Mouse (Mus musculus) lung, postnatal 0 days (tissue): ENCODE data around the gene Akap6. TPM values are rescaled to one million over a fixed set of nuclear protein-coding genes. Genes with fewer than 3 reads are reported as not detected.

ENCODE experiments used
- ATAC-seq: fragments of 200-750 bp; cut with Nextera tagmentation; 2 replicates; pipeline ENCODE4 v1.8.0; 2017; ENCODE audit warnings: moderate library complexity
- DNase-seq: peaks from one replicate; pipeline ENCODE4 v3.0.0-alpha.2; 2016; ENCODE audit warnings: low spot score
- H3K27ac ChIP-seq: fragments of 300-500 bp; sonication (generic); 2 replicates; pipeline ENCODE4 v1.5.1; 2014; ENCODE audit warnings: antibody characterized with exemption, mild to moderate bottlenecking, low read length, mixed read lengths
- H3K27me3 ChIP-seq: fragments of 300-500 bp; sonication (generic); replicated peaks from 2 replicates; pipeline ENCODE4 v1.6.1; 2014; ENCODE audit warnings: low read length, mixed read lengths; ENCODE audit not compliant: insufficient read depth
- H3K36me3 ChIP-seq: fragments of 300-500 bp; sonication (generic); 2 replicates; pipeline ENCODE4 v1.6.1; 2014; ENCODE audit warnings: low read length, mixed read lengths; ENCODE audit not compliant: insufficient read depth
- H3K4me1 ChIP-seq: fragments of 300-500 bp; sonication (generic); 2 replicates; pipeline ENCODE4 v1.6.1; 2014; ENCODE audit warnings: antibody characterized with exemption, low read depth, low read length, mixed read lengths; ENCODE audit not compliant: insufficient read depth
- H3K4me2 ChIP-seq: fragments of 300-500 bp; sonication (generic); replicated peaks from 2 replicates; pipeline ENCODE4 v1.6.1; 2014; ENCODE audit warnings: low read depth, mild to moderate bottlenecking, low read length, moderate library complexity, mixed read lengths
- H3K4me3 ChIP-seq: fragments of 300-500 bp; sonication (generic); 2 replicates; pipeline ENCODE4 v1.5.1; 2014; ENCODE audit warnings: low read depth, low read length
- H3K9ac ChIP-seq: fragments of 300-500 bp; sonication (generic); replicated peaks from 2 replicates; pipeline ENCODE4 v1.6.1; 2014; ENCODE audit warnings: low read depth, mild to moderate bottlenecking
- H3K9me3 ChIP-seq: fragments of 300-500 bp; sonication (generic); 2 replicates; pipeline ENCODE4 v1.6.1; 2016; ENCODE audit warnings: low read length, mixed read lengths
- CTCF ChIP-seq: IDR thresholded peaks from 2 replicates; pipeline ENCODE4 v1.5.1; 2016; ENCODE audit warnings: antibody characterized with exemption, mild to moderate bottlenecking
- EP300 ChIP-seq: IDR thresholded peaks from 2 replicates; pipeline ENCODE4 v1.6.1; 2016; ENCODE audit warnings: antibody characterized with exemption, mild to moderate bottlenecking, control low read depth
- WGBS: fragments of 180-500 bp; shearing (Covaris S2); extraction: QIAGEN DNeasy Blood & Tissue Kit; methylation state at CpG from one replicate; pipeline ENCODE4 v1.1.7; 2014; 5-methylcytosine and 5-hydroxymethylcytosine counted together
- polyA plus RNA-seq: library from polyadenylated mRNA; unstranded; fragments of >200 nt; fragmentation: Nextera tagmentation; extraction: Ambion mirVana; gene quantifications from 2 replicates; pipeline ENCODE4 v1.2.1, GENCODE M21; 2015

The Akap6 gene
- polyA plus RNA-seq, 1 experiment from 2014 or later = 0.12 TPM

GRCm38 (mm10) chr12:52675010-52675409 lies 24.2 kb upstream of the Akap6 start:
- H3K4me3 ChIP-seq = no peak overlapping the region
- H3K9me3 ChIP-seq = no peaks in the 10 kb centered on the region
- no peak overlapping the region for H3K9ac ChIP-seq
- WGBS = 52% methylated on average over 4 of the region's 4 CpGs
- H3K4me1 ChIP-seq = no peaks in the 10 kb centered on the region
- no peaks in the 10 kb centered on the region for H3K36me3 ChIP-seq
- DNase-seq (no peak), ATAC-seq (no peak)
- TF ChIP-seq EP300 = no peak
- no peak for TF ChIP-seq CTCF
- no peak overlapping the region for H3K4me2 ChIP-seq
- H3K27ac ChIP-seq = no peak overlapping the region
- no peaks in the 10 kb centered on the region for H3K27me3 ChIP-seq

DNA sequence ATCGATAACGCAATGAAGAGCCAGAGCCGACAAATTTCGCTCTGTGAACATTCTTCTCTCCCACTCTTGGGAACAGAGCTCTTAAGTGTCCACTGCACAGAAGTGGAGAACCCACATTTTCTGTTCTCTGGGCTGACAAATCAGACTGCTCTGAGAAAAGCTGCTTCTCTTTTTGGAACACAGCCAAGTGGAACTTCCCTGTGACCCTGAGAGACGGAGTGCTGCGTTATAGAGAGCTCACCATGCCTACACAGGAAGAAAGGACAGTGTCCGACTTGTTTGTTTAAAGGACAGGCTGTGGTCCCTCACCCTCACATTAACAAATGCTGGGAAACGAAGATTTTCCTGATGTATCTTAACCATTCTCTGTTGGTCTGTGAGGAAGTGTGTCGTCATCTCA lies 11.8 kb upstream of the Akap6 start:
- no peak for TF ChIP-seq EP300
- no peak for TF ChIP-seq CTCF
- no peak overlapping the region for H3K9ac ChIP-seq
- WGBS = 23% methylated on average over 9 of the region's 9 CpGs
- peak; percentile 35 for ATAC-seq
- no peaks in the 10 kb centered on the region; the same call in 1 of the 2 replicates for H3K4me1 ChIP-seq
- H3K27me3 ChIP-seq = no peaks in the 10 kb centered on the region
- no peaks in the 10 kb centered on the region for H3K9me3 ChIP-seq
- peak overlapping the region; percentile 22; the same call in 1 of the 2 replicates for H3K4me2 ChIP-seq
- H3K4me3 ChIP-seq = no peak overlapping the region
- peak; percentile 58 for DNase-seq
- no peaks in the 10 kb centered on the region for H3K36me3 ChIP-seq
- H3K27ac ChIP-seq = no peak overlapping the region

- Histone ChIP-seq H3K4me3 (no peak overlapping the region), H3K27me3 (no peaks in the 10 kb centered on the region), H3K4me1 (no peaks in the 10 kb centered on the region; the same call in 1 of the 2 replicates), H3K9ac (no peak overlapping the region), H3K4me2 (no peak overlapping the region), H3K36me3 (no peaks in the 10 kb centered on the region), H3K9me3 (no peaks in the 10 kb centered on the region), H3K27ac (no peak overlapping the region)
- ATAC-seq = no peak
- 89% methylated on average over 2 of the region's 2 CpGs for WGBS
- no peak for DNase-seq
- TF ChIP-seq EP300 (no peak), CTCF (no peak)
These were observed 10.5 kb upstream of the Akap6 start for GRCm38 (mm10) chr12:52688712-52689111.

DNA sequence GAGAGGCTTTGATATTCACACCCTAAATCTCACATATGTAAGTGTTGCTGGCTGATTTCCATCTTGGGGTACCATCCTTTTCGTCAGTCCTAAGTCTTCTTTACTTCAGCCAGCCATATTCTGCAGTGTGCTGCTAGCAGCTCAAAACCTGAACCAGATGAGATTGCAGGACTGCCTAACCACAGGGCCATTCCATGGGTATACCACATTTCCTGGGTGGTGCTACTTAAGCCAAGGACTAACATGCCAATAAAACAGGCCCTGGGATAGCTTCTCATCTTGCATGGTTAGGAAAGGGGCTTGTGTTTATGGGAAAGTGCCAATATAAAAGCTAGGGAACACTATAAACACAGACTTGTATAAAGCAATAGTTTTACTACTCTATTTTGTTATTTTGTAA lies 7.6 kb upstream of the Akap6 start:
- no peaks in the 10 kb centered on the region for H3K9me3 ChIP-seq
- no peak overlapping the region for H3K4me2 ChIP-seq
- H3K4me3 ChIP-seq = no peak overlapping the region
- ATAC-seq (no peak), DNase-seq (no peak)
- WGBS = 70% methylated on average over 1 of the region's 1 CpGs
- no peaks in the 10 kb centered on the region for H3K36me3 ChIP-seq
- TF ChIP-seq CTCF (no peak), EP300 (no peak)
- no peak overlapping the region for H3K27ac ChIP-seq
- no peak overlapping the region for H3K9ac ChIP-seq
- no peaks in the 10 kb centered on the region for H3K27me3 ChIP-seq
- no peaks in the 10 kb centered on the region; the same call in 1 of the 2 replicates for H3K4me1 ChIP-seq

GRCm38 (mm10) chr12:52692290-52692974 lies 6.8 kb upstream of the Akap6 start:
- Histone ChIP-seq H3K4me3 (no peak overlapping the region), H3K9me3 (no peaks in the 10 kb centered on the region), H3K9ac (no peak overlapping the region), H3K36me3 (no peaks in the 10 kb centered on the region), H3K4me2 (no peak overlapping the region), H3K4me1 (no peaks in the 10 kb centered on the region; the same call in 1 of the 2 replicates), H3K27ac (no peak overlapping the region), H3K27me3 (no peaks in the 10 kb centered on the region)
- WGBS = 29% methylated on average over 10 of the region's 10 CpGs
- TF ChIP-seq EP300 (no peak), CTCF (no peak)
- no peak for DNase-seq
- no peak for ATAC-seq

- no peak for ATAC-seq
- no peak for DNase-seq
- TF ChIP-seq EP300 (no peak), CTCF (no peak)
- no peaks in the 10 kb centered on the region for H3K36me3 ChIP-seq
- H3K4me3 ChIP-seq = no peak overlapping the region
- no peak overlapping the region for H3K4me2 ChIP-seq
- no peaks in the 10 kb centered on the region for H3K4me1 ChIP-seq
- H3K9me3 ChIP-seq = no peaks in the 10 kb centered on the region
- 43% methylated on average over 3 of the region's 3 CpGs for WGBS
- H3K9ac ChIP-seq = no peak overlapping the region
- H3K27ac ChIP-seq = no peak overlapping the region
- H3K27me3 ChIP-seq = no peaks in the 10 kb centered on the region
These were observed 1.6 kb upstream of the Akap6 start for GRCm38 (mm10) chr12:52697407-52698109.
